Comparison of ENCODE assay signal across 8 mouse cellular contexts in the genomic region with DNA sequence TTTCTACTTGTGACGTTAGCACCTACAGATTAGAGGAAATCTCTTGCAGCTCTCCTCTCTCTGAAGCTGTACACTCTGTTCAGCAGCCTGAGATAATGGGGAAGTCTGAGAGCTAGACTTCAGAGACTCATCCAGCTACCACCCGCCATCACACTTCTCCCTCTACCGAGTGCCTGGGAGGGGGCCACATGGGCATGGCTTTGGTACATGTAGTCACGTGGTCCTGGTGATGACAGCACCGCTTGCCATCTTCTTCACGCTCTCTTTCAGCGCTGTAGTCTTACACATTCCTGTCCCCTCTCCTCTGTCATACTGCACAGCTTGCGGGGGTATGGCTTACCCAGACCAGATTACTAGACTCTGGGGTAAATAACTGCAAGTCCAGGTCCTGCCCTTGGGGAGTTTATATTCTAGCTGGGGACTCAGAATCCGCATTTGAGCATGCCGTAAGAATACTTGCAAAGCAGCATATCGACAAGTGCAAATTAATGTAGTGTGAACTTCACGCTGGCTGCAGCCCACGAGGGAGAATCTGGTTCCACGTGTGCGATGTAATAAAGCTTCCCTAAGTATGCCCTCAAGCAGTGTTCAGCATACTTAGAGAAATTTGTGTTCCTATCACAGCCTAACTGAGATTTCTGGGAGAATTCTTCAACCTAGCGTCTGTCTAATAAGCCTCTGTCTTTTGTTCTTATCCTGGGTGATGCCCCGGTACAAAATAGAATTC.
DNase-seq lines count a peak whose midpoint lies in the region; ATAC-seq and TF ChIP-seq lines count a peak whose summit lies in the region.
"Had no signal": no experiment of that assay in that cellular context is flagged by ENCODE, and none has a peak within 500 bp of the region (broad histone marks: within the 10 kb centered on the region; RNA-seq: fewer than 3 reads in every experiment).

No protein-coding gene starts in this region.

- H3K4me2 ChIP-seq in heart, postnatal 0 days (ENCODE audit: low read depth, low read length): peak overlapping the region; percentile 11; the same call in 1 of the 2 replicates
- H3K4me2 ChIP-seq in forebrain, embryonic 16.5 days (ENCODE audit: low read length): no peak overlapping the region
- H3K4me2 ChIP-seq in midbrain, embryonic 14.5 days (ENCODE audit: low read length): no peak overlapping the region
- no peak overlapping the region for H3K4me2 ChIP-seq in kidney, embryonic 14.5 days (replicated peaks; ENCODE audit: low read depth, low read length)

- intact Hi-C loops in heart, adult 2 months (cut with DNase I): no loop called here

- 0 out of 2 replicates have a peak, but pooled peaks cover 4% of the 10 kb centered on the region for H3K4me1 ChIP-seq in heart, postnatal 0 days (ENCODE audit: control insufficient read depth, insufficient read depth)
- H3K4me1 ChIP-seq in heart, adult 2 months (ENCODE audit: control insufficient read depth, insufficient read depth, low read length): no peaks in the 10 kb centered on the region; the same call in 1 of the 2 replicates
- peaks cover 19% of the 10 kb centered on the region for H3K4me1 ChIP-seq in forebrain, embryonic 16.5 days (replicated peaks; ENCODE audit: control insufficient read depth, insufficient read depth, low read length)
- H3K4me1 ChIP-seq in midbrain, embryonic 14.5 days (ENCODE audit: control insufficient read depth, insufficient read depth, low read length): peaks cover 3% of the 10 kb centered on the region; the same call in 1 of the 2 replicates
- H3K4me1 ChIP-seq in kidney, embryonic 14.5 days (ENCODE audit: control insufficient read depth, insufficient read depth, low read length): no peaks in the 10 kb centered on the region

- no peak for TF ChIP-seq CTCF in heart, postnatal 0 days (IDR thresholded peaks at IDR 0.05; ENCODE audit: low read depth)
- TF ChIP-seq CTCF in heart, adult 2 months (IDR thresholded peaks at IDR 0.05): no peak

- H3K4me3 ChIP-seq in heart, postnatal 0 days (ENCODE audit: low read depth, low read length): no peak overlapping the region
- H3K4me3 ChIP-seq in heart, adult 2 months: no peak overlapping the region
- H3K4me3 ChIP-seq in forebrain, embryonic 16.5 days (replicated peaks; ENCODE audit: low read length): no peak overlapping the region
- H3K4me3 ChIP-seq in midbrain, embryonic 14.5 days (replicated peaks; ENCODE audit: low read depth, low read length): no peak overlapping the region
- no peak overlapping the region for H3K4me3 ChIP-seq in kidney, embryonic 14.5 days (ENCODE audit: low read length)

- H3K79me2 ChIP-seq in heart, adult 2 months (replicated peaks; ENCODE audit: control insufficient read depth, insufficient read depth, low read length): no peaks in the 10 kb centered on the region

- no peak for TF ChIP-seq POLR2A in heart, adult 2 months (IDR thresholded peaks at IDR 0.05; ENCODE audit: insufficient read depth, low read depth, low read length)

- H3K9me3 ChIP-seq in heart, postnatal 0 days (replicated peaks; ENCODE audit: control insufficient read depth, low read length): no peaks in the 10 kb centered on the region
- H3K9me3 ChIP-seq in forebrain, embryonic 16.5 days (ENCODE audit: control insufficient read depth, low read length): no peaks in the 10 kb centered on the region
- H3K9me3 ChIP-seq in midbrain, embryonic 14.5 days (ENCODE audit: control insufficient read depth, low read length): no peaks in the 10 kb centered on the region
- H3K9me3 ChIP-seq in kidney, embryonic 14.5 days (ENCODE audit: control insufficient read depth, low read length): no peaks in the 10 kb centered on the region

- H3K36me3 ChIP-seq in heart, postnatal 0 days (replicated peaks; ENCODE audit: control insufficient read depth, insufficient read depth, low read length): no peaks in the 10 kb centered on the region
- H3K36me3 ChIP-seq in heart, adult 2 months (ENCODE audit: control insufficient read depth, insufficient read depth, low read length): no peaks in the 10 kb centered on the region
- no peaks in the 10 kb centered on the region for H3K36me3 ChIP-seq in forebrain, embryonic 16.5 days (ENCODE audit: control insufficient read depth, insufficient read depth)
- no peaks in the 10 kb centered on the region for H3K36me3 ChIP-seq in midbrain, embryonic 14.5 days (ENCODE audit: control insufficient read depth, insufficient read depth, low read length)
- H3K36me3 ChIP-seq in kidney, embryonic 14.5 days (ENCODE audit: control insufficient read depth, insufficient read depth, low read length): no peaks in the 10 kb centered on the region

- peak; percentile 20 for DNase-seq in heart, postnatal 0 days (ENCODE audit: low spot score)
- DNase-seq in heart, adult 2 months: no peak
- peak; percentile 68 for DNase-seq in brain, adult 2 months (ENCODE audit: low read depth, low spot score)
- peak; percentile 69 for DNase-seq in midbrain, embryonic 14.5 days
- no peak for DNase-seq in kidney, postnatal 25 days

- WGBS in heart, postnatal 0 days: 52% methylated on average over 17 of the region's 17 CpGs
- 84% methylated on average over 17 of the region's 17 CpGs for WGBS in heart, adult 2 months
- 57% methylated on average over 17 of the region's 17 CpGs for WGBS in forebrain, embryonic 16.5 days
- WGBS in midbrain, embryonic 14.5 days: 56% methylated on average over 17 of the region's 17 CpGs
- WGBS in kidney, embryonic 14.5 days: 71% methylated on average over 17 of the region's 17 CpGs

- no peak overlapping the region for H3K27ac ChIP-seq in heart, postnatal 0 days (ENCODE audit: low read depth)
- H3K27ac ChIP-seq in heart, adult 2 months: no peak overlapping the region
- peak overlapping the region; percentile 64 for H3K27ac ChIP-seq in forebrain, embryonic 16.5 days (ENCODE audit: low read length)
- no peak overlapping the region for H3K27ac ChIP-seq in midbrain, embryonic 14.5 days (replicated peaks; ENCODE audit: low read depth, low read length)
- H3K27ac ChIP-seq in kidney, embryonic 14.5 days (ENCODE audit: low read depth, low read length): no peak overlapping the region

- no peak for TF ChIP-seq EP300 in heart, postnatal 0 days (IDR thresholded peaks at IDR 0.05; ENCODE audit: low read depth)
- TF ChIP-seq EP300 in heart, adult 2 months (IDR thresholded peaks at IDR 0.05; ENCODE audit: insufficient read depth, low read depth, low read length): no peak

- peak; percentile 55 for ATAC-seq in heart, postnatal 0 days (ENCODE audit: insufficient read depth, low read depth)
- ATAC-seq in forebrain, embryonic 16.5 days: peak; percentile 82
- ATAC-seq in midbrain, embryonic 14.5 days (ENCODE audit: low FRiP score, low TSS enrichment): peak; percentile 58; the same call in 1 of the 2 replicates
- ATAC-seq in kidney, embryonic 14.5 days (ENCODE audit: low FRiP score, low TSS enrichment): no peak
- ATAC-seq: intestine, postnatal 0 days had no signal

- no peaks in the 10 kb centered on the region for H3K27me3 ChIP-seq in heart, postnatal 0 days (ENCODE audit: control insufficient read depth, insufficient read depth, low read length)
- H3K27me3 ChIP-seq in heart, adult 2 months (ENCODE audit: control insufficient read depth, insufficient read depth, low read length): no peaks in the 10 kb centered on the region
- no peaks in the 10 kb centered on the region for H3K27me3 ChIP-seq in forebrain, embryonic 16.5 days (replicated peaks; ENCODE audit: control insufficient read depth, insufficient read depth, low read length)
- H3K27me3 ChIP-seq in midbrain, embryonic 14.5 days (ENCODE audit: control insufficient read depth, insufficient read depth, low read length): no peaks in the 10 kb centered on the region
- H3K27me3 ChIP-seq in kidney, embryonic 14.5 days (ENCODE audit: control insufficient read depth, insufficient read depth, low read length): no peaks in the 10 kb centered on the region

- no peak overlapping the region for H3K9ac ChIP-seq in heart, postnatal 0 days (replicated peaks; ENCODE audit: low read depth, low read length)
- H3K9ac ChIP-seq in heart, adult 2 months (ENCODE audit: low read depth, low read length): no peak overlapping the region
- H3K9ac ChIP-seq in forebrain, embryonic 16.5 days (replicated peaks; ENCODE audit: low read depth, low read length): no peak overlapping the region
- no peak overlapping the region for H3K9ac ChIP-seq in midbrain, embryonic 14.5 days (replicated peaks; ENCODE audit: low read length)
- no peak overlapping the region for H3K9ac ChIP-seq in kidney, embryonic 14.5 days (ENCODE audit: low read depth, low read length)

Comparison
In these comparisons a context has a peak if more than half of its experiments do, and no peak if none do; other contexts are left out.
1. DNase-seq: peak in heart, postnatal 0 days (single experiment), brain, adult 2 months (single experiment) and midbrain, embryonic 14.5 days (single experiment); none in heart, adult 2 months (0 of 2) and kidney, postnatal 25 days (0 of 2).